Mouse (Mus musculus) kidney, embryonic 15.5 days (tissue): ENCODE results near the gene Tmem200b. TPM values are rescaled to one million over a fixed set of nuclear protein-coding genes. Genes with fewer than 3 reads are reported as not detected.

Experiments
- ATAC-seq: fragments of 200-750 bp; cut with Nextera tagmentation; replicated peaks from 2 replicates; pipeline ENCODE4 v1.8.0; 2017; ENCODE audit warnings: moderate TSS enrichment; ENCODE audit not compliant: low FRiP score
- H3K27ac ChIP-seq: fragments of 300-500 bp; sonication (generic); 2 replicates; pipeline ENCODE4 v1.5.1; 2015; ENCODE audit warnings: mild to moderate bottlenecking, inconsistent platforms
- H3K27me3 ChIP-seq: fragments of 300-500 bp; sonication (generic); 2 replicates; pipeline ENCODE4 v1.6.1; 2015; ENCODE audit warnings: inconsistent platforms
- H3K36me3 ChIP-seq: fragments of 300-500 bp; sonication (generic); 2 replicates; pipeline ENCODE4 v1.6.1; 2015; ENCODE audit warnings: inconsistent platforms
- H3K4me1 ChIP-seq: fragments of 300-500 bp; sonication (generic); 2 replicates; pipeline ENCODE4 v1.6.1; 2015; ENCODE audit warnings: inconsistent platforms
- H3K4me2 ChIP-seq: fragments of 300-500 bp; sonication (generic); 2 replicates; pipeline ENCODE4 v1.6.1; 2015; ENCODE audit warnings: moderate library complexity, mild to moderate bottlenecking, inconsistent platforms
- H3K4me3 ChIP-seq: fragments of 300-500 bp; sonication (generic); replicated peaks from 2 replicates; pipeline ENCODE4 v1.5.1; 2015; ENCODE audit warnings: mild to moderate bottlenecking, inconsistent platforms
- H3K9ac ChIP-seq: fragments of 300-500 bp; sonication (generic); 2 replicates; pipeline ENCODE4 v1.6.1; 2015; ENCODE audit warnings: mild to moderate bottlenecking, inconsistent platforms
- H3K9me3 ChIP-seq: fragments of 300-500 bp; sonication (generic); replicated peaks from 2 replicates; pipeline ENCODE4 v1.6.1; 2016; ENCODE audit warnings: inconsistent platforms
- WGBS: fragments of 180-500 bp; shearing (Covaris S2); methylation state at CpG from one replicate; pipeline ENCODE4 v1.1.7; 2015; ENCODE audit warnings: mixed read lengths; 5-methylcytosine and 5-hydroxymethylcytosine counted together
- polyA plus RNA-seq: library from polyadenylated mRNA; unstranded; fragments of >200 nt; fragmentation: Nextera tagmentation; extraction: Ambion mirVana; gene quantifications from 2 replicates; pipeline ENCODE4 v1.2.1, GENCODE M21; 2015

Gene Tmem200b
- polyA plus RNA-seq, 1 experiment from 2014 or later: 1.1 TPM

GRCm38 (mm10) chr4:131888564-131888963, 33.0 kb upstream of the Tmem200b start:
- peaks cover 71% of the 10 kb centered on the region for H3K36me3 ChIP-seq
- ATAC-seq: no peak
- WGBS: 90% methylated on average over 1 of the region's 1 CpGs
- no peak overlapping the region for H3K27ac ChIP-seq
- no peak overlapping the region for H3K4me2 ChIP-seq
- H3K4me3 ChIP-seq: no peak overlapping the region
- no peaks in the 10 kb centered on the region for H3K27me3 ChIP-seq
- no peak overlapping the region for H3K9ac ChIP-seq
- H3K4me1 ChIP-seq: 0 out of 2 replicates have a peak, but pooled peaks cover 3% of the 10 kb centered on the region
- H3K9me3 ChIP-seq: no peaks in the 10 kb centered on the region

DNA sequence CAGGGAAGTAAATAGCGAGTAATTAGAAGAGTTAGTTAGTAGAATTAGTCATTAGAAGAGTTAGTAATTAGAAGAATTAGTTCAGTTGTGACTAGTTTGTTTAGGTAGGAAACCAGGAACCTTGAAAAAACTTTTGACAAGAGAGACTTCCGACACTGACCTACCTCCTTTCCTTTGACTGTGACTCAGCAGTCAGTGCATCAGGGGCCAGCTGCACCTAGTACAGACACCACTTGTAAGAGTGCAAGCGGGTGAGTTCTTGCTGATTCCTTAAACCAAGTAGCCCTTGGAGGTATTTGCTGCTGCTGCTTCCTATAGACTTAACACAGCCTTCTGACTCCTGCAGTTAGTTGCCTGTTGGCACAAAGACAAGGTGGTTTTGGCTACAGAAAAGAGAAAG, 30.9 kb upstream of the Tmem200b start:
- no peaks in the 10 kb centered on the region for H3K4me1 ChIP-seq
- H3K4me3 ChIP-seq: no peak overlapping the region
- H3K9me3 ChIP-seq: no peaks in the 10 kb centered on the region
- no peak overlapping the region for H3K27ac ChIP-seq
- H3K9ac ChIP-seq: no peak overlapping the region
- H3K36me3 ChIP-seq: peaks cover 72% of the 10 kb centered on the region
- H3K27me3 ChIP-seq: no peaks in the 10 kb centered on the region
- no peak for ATAC-seq
- 85% methylated on average over 3 of the region's 3 CpGs for WGBS
- H3K4me2 ChIP-seq: no peak overlapping the region

DNA sequence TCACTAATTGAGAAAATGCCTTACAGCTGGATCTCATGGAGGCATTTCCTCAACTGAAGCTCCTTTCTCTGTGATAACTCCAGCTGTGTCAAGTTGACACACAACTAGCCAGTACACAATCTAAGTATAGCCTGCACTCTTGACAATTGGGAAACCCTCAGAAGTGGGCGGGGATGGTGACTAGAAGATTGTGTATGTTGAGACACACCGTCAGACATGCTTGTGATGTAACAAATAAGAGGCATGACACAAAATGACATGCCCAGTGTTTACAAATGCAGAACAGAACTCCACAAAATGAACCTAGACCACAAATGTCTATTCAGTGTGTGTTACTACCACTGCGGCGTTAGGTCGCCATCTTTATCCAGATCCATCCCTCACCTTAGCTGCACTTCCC, 24.5 kb upstream of the Tmem200b start:
- H3K4me3 ChIP-seq: no peak overlapping the region
- H3K27me3 ChIP-seq: no peaks in the 10 kb centered on the region
- H3K9ac ChIP-seq: no peak overlapping the region
- H3K4me1 ChIP-seq: no peaks in the 10 kb centered on the region
- no peak overlapping the region for H3K4me2 ChIP-seq
- 96% methylated on average over 5 of the region's 5 CpGs for WGBS
- H3K9me3 ChIP-seq: no peaks in the 10 kb centered on the region
- ATAC-seq: no peak
- peaks cover 83% of the 10 kb centered on the region for H3K36me3 ChIP-seq
- H3K27ac ChIP-seq: no peak overlapping the region

DNA sequence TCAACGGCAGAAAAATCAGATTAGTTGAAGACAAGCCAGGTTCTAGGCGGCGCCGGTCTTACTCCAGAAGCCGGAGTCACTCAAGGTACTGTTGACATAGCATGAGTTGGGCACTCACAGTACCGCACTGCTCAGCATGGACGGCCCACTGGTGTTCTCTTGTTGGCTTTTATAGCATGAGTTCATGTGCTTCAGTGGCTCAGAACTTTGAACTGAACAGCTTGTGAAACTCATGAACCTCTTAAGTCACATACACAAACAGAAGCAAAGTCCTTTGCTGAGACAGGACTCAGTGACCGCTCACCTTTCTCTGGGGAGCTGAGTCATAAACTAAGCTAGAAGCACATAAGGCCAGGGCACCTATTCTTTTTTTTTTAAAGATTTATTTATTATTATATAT, 23.8 kb upstream of the Tmem200b start:
- H3K9me3 ChIP-seq: no peaks in the 10 kb centered on the region
- peaks cover 83% of the 10 kb centered on the region for H3K36me3 ChIP-seq
- no peak overlapping the region for H3K9ac ChIP-seq
- no peak overlapping the region for H3K4me3 ChIP-seq
- H3K4me2 ChIP-seq: no peak overlapping the region
- no peaks in the 10 kb centered on the region for H3K4me1 ChIP-seq
- WGBS: 94% methylated on average over 8 of the region's 8 CpGs
- H3K27me3 ChIP-seq: no peaks in the 10 kb centered on the region
- H3K27ac ChIP-seq: no peak overlapping the region
- no peak for ATAC-seq

GRCm38 (mm10) chr4:131898503-131899179, 22.9 kb upstream of the Tmem200b start:
- 78% methylated on average over 12 of the region's 12 CpGs for WGBS
- H3K27me3 ChIP-seq: no peaks in the 10 kb centered on the region
- no peaks in the 10 kb centered on the region for H3K9me3 ChIP-seq

GRCm38 (mm10) chr4:131899180-131899554, 22.4 kb upstream of the Tmem200b start:
- H3K9me3 ChIP-seq: no peaks in the 10 kb centered on the region

More at GRCm38 (mm10) chr4:131898503-131899179, 22.9 kb upstream of the Tmem200b start:
- peaks cover 80% of the 10 kb centered on the region for H3K36me3 ChIP-seq
- ATAC-seq: no peak
- no peak overlapping the region for H3K4me2 ChIP-seq
- H3K4me3 ChIP-seq: no peak overlapping the region
- H3K4me1 ChIP-seq: no peaks in the 10 kb centered on the region
- no peak overlapping the region for H3K9ac ChIP-seq
- H3K27ac ChIP-seq: no peak overlapping the region

DNA sequence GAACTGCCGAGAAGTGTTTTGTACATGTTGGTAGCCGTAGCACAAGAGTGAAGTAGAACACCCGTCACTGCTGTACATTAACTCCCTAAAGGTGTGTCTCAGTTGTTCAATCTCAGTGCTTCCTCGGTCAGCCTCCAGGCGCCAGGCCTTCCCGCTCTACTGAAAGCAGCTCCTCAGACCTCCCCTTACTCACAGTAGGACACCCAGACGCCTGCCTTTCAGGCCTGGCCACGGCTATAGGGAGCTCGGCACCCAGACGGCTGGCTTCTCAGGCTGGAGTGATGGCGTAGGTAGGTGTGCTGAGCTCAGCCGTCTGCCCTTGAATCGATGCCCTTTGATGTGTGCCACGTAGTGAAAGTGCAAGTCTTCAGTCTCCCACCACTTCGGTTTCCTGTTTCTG, 20.5 kb upstream of the Tmem200b start:
- no peak overlapping the region for H3K9ac ChIP-seq
- no peaks in the 10 kb centered on the region for H3K9me3 ChIP-seq
- H3K27me3 ChIP-seq: no peaks in the 10 kb centered on the region
- H3K27ac ChIP-seq: no peak overlapping the region
- H3K4me2 ChIP-seq: no peak overlapping the region
- H3K4me3 ChIP-seq: no peak overlapping the region
- no peaks in the 10 kb centered on the region for H3K4me1 ChIP-seq
- ATAC-seq: no peak
- 90% methylated on average over 15 of the region's 15 CpGs for WGBS
- peaks cover 85% of the 10 kb centered on the region for H3K36me3 ChIP-seq

More at GRCm38 (mm10) chr4:131899180-131899554, 22.4 kb upstream of the Tmem200b start:
- no peak for ATAC-seq
- Histone ChIP-seq H3K36me3 (peaks cover 80% of the 10 kb centered on the region), H3K27me3 (no peaks in the 10 kb centered on the region), H3K27ac (no peak overlapping the region), H3K4me3 (no peak overlapping the region), H3K4me1 (no peaks in the 10 kb centered on the region), H3K4me2 (no peak overlapping the region), H3K9ac (no peak overlapping the region)
- WGBS: 84% methylated on average over 6 of the region's 6 CpGs

DNA sequence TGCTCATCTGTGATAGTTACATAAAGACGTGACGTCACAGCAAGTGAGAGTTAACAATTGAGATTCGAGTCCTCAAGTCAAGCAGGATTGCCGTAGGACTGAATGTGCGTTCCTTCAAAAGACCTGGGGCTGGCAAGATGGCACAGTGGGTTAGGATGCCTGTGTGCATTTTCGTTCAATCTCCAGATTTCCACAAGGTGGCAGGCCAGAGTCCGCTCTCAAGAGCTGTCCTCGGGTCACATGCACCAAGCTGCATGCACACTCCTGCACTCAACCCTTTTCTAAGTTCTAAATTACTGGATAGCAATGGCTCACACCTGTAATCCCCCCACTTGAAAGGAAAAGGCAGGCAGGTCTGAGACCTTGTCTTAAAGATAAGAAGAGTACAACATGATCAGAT, 17.1 kb upstream of the Tmem200b start:
- H3K4me2 ChIP-seq: no peak overlapping the region
- peaks cover 60% of the 10 kb centered on the region for H3K36me3 ChIP-seq
- no peaks in the 10 kb centered on the region for H3K4me1 ChIP-seq
- WGBS: 60% methylated on average over 8 of the region's 8 CpGs
- 0 out of 2 replicates have a peak, but pooled peaks cover 5% of the 10 kb centered on the region for H3K9me3 ChIP-seq
- no peaks in the 10 kb centered on the region for H3K27me3 ChIP-seq
- H3K9ac ChIP-seq: no peak overlapping the region
- no peak overlapping the region for H3K4me3 ChIP-seq
- peak; percentile 11; the same call in 1 of the 2 replicates for ATAC-seq
- H3K27ac ChIP-seq: no peak overlapping the region

DNA sequence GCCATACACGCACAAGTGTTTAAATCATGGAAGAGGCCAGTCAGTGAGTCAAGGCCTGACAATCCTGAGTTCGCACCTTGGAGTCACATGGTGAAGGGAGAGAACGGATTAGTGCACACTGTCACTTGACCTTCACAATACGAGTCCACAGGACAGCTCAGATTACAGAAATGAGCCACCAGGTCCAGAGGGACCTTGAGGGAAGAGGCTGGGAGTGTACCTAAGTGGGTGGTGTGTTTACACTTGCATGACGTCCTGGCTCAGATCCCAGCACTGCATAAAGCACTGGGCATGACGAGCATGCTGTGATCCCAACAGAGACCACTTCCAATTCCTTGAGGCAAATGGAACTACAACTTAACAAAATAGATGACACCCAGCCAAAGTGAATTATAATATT, 15.1 kb upstream of the Tmem200b start:
- Histone ChIP-seq H3K9ac (no peak overlapping the region), H3K4me1 (peaks cover 17% of the 10 kb centered on the region), H3K9me3 (0 out of 2 replicates have a peak, but pooled peaks cover 5% of the 10 kb centered on the region), H3K27me3 (no peaks in the 10 kb centered on the region), H3K27ac (no peak overlapping the region), H3K4me3 (no peak overlapping the region), H3K4me2 (no peak overlapping the region), H3K36me3 (peaks cover 41% of the 10 kb centered on the region)
- ATAC-seq: 0 out of 2 replicates have a peak, but pooled peaks have one; percentile 31
- 36% methylated on average over 6 of the region's 6 CpGs for WGBS

- no peak for ATAC-seq
- no peak overlapping the region for H3K27ac ChIP-seq
- no peak overlapping the region for H3K9ac ChIP-seq
- peaks cover 27% of the 10 kb centered on the region for H3K36me3 ChIP-seq
- H3K27me3 ChIP-seq: peaks cover 8% of the 10 kb centered on the region
- no peak overlapping the region for H3K4me3 ChIP-seq
- no peak overlapping the region for H3K4me2 ChIP-seq
- 0 out of 2 replicates have a peak, but pooled peaks cover 5% of the 10 kb centered on the region for H3K9me3 ChIP-seq
- 82% methylated on average over 3 of the region's 3 CpGs for WGBS
- peaks cover 25% of the 10 kb centered on the region for H3K4me1 ChIP-seq
Measured at GRCm38 (mm10) chr4:131907912-131908311, 13.7 kb upstream of the Tmem200b start.

DNA sequence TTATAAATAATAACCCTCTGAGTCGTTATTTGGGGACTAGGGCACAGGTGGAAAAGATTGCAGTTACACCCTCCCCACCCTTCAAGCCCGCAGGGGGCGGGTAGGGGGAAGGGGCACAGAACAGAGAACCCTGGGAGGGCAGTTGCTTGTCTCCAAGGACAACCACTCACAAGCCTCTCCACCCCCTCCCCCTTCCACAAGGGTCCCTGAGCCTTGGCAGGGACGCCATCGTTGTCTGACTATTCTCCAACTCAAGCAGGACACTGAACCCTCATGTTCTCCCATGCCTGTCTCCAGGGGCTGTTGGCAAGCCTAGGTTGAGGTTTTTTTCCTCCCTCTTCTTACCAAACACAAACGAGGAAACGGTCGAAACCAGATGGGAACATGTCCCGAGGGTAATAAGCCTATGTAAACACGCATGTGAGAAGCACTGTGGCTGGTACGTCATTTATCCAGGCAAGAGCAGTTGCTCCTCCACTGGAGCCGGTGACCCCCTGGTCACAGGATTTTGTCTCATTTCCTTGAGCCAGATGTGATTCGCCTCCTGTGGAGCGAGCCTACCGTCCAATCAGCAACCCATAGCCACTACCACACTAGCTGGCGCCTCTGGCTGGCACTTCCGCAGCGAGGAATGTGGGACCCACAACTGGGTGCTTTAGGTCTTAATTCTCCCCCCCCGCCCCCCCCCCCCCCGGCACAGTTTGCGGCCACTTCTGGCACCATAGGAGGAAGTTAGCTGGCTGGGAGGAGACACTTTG, 11.2 kb upstream of the Tmem200b start:
- peak overlapping the region; percentile 59; the same call in 1 of the 2 replicates for H3K27ac ChIP-seq
- H3K9ac ChIP-seq: no peak overlapping the region
- ATAC-seq: no peak
- H3K27me3 ChIP-seq: peaks cover 16% of the 10 kb centered on the region
- H3K4me3 ChIP-seq: no peak overlapping the region
- peak overlapping the region; percentile 45 for H3K4me2 ChIP-seq
- peaks cover 49% of the 10 kb centered on the region for H3K4me1 ChIP-seq
- WGBS: 10% methylated on average over 19 of the region's 21 CpGs
- H3K9me3 ChIP-seq: 0 out of 2 replicates have a peak, but pooled peaks cover 5% of the 10 kb centered on the region
- H3K36me3 ChIP-seq: peaks cover 5% of the 10 kb centered on the region

DNA sequence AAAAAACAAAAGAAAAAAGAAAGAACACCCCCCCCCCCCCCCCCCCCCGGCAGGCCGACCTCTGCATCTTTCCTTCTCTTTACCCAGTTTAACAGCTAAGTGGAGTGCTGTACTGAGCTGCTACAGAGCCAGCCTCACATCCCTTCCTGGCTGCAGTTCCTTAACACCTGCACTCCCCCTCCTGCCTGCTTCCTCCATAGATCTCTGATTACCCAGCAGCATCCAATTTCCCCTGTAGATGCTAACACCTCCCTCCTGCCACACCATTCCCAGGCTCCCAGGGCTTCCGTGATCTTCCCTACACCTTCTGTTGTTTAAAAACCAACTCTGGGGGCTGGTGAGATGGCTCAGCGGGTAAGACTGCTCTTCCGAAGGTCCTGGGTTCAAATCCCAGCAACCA, 10.1 kb upstream of the Tmem200b start:
- Histone ChIP-seq H3K27me3 (peaks cover 26% of the 10 kb centered on the region), H3K4me2 (no peak overlapping the region), H3K9ac (no peak overlapping the region), H3K27ac (no peak overlapping the region), H3K4me3 (no peak overlapping the region), H3K4me1 (peaks cover 60% of the 10 kb centered on the region), H3K36me3 (no peaks in the 10 kb centered on the region), H3K9me3 (0 out of 2 replicates have a peak, but pooled peaks cover 5% of the 10 kb centered on the region)
- 19% methylated on average over 5 of the region's 5 CpGs for WGBS
- no peak for ATAC-seq
